Mouse (Mus musculus): ENCODE data around the gene Foxj3.

- TF ChIP-seq CTCF (IDR thresholded peaks at IDR 0.05; ENCODE audit: control insufficient read depth, insufficient read depth, insufficient read length) (no peak), MYOD1 (IDR thresholded peaks at IDR 0.05; ENCODE audit: control insufficient read depth, insufficient read length, low read depth) (no peak), CEBPB (IDR thresholded peaks at IDR 0.05; ENCODE audit: low read depth) (no peak), MAX (IDR thresholded peaks at IDR 0.05) (no peak), USF1 (IDR thresholded peaks at IDR 0.05; ENCODE audit: low read depth) (no peak), MYOG (IDR thresholded peaks at IDR 0.05; ENCODE audit: control insufficient read depth, extremely low read depth, insufficient read length) (no peak), FOSL1 (IDR thresholded peaks at IDR 0.05; ENCODE audit: insufficient read depth, low read length, poor library complexity, severe bottlenecking) (no peak)
Observed at GRCm38 (mm10) chr4:119524466-119524865, 12.3 kb upstream of the Foxj3 start.

Measured in C2C12 (cell line).